Mouse (Mus musculus) brain, adult 10 weeks (tissue): ENCODE results near the gene Sugct. TPM values are rescaled to one million over a fixed set of nuclear protein-coding genes. Genes with fewer than 3 reads are reported as not detected.

Experiments used
- polyA plus RNA-seq: library from polyadenylated mRNA; stranded (reverse); fragments of 350-450 nt; fragmentation: Illumina TruSeq; extraction: RNeasy Lipid Tissue Mini Kit (QIAGEN cat#74804); gene quantifications from one replicate; pipeline ENCODE4 v1.2.3, GENCODE M21; 2015; ENCODE audit warnings: low read depth, low replicate concordance

Gene Sugct
- 5.7 TPM for polyA plus RNA-seq

GRCm38 (mm10) chr13:17694911-17695699 lies at the start of gene Sugct, which contains the start of gene Mplkip:
Sugct (minus strand) TSS chr13:17695553.
Mplkip (plus strand) TSS chr13:17695192.

Other genes starting within 250 kb of the Sugct start
- gene Mplkip, start 361 bp downstream of the Sugct start, polyA plus RNA-seq, result 19.0 TPM
- 30.4 TPM for gene Cdk13, start 109.5 kb upstream of the Sugct start, polyA plus RNA-seq
- gene Rala, start 248.7 kb upstream of the Sugct start, polyA plus RNA-seq, result 68.6 TPM